Mouse (Mus musculus) hindbrain, embryonic 11.5 days (tissue): ENCODE measurements around the gene F3. TPM values are rescaled to one million over a fixed set of nuclear protein-coding genes. Genes with fewer than 3 reads are reported as not detected.

Experiments used
- ATAC-seq: fragments of 200-750 bp; cut with Nextera tagmentation; 2 replicates; pipeline ENCODE4 v1.8.0; 2017; ENCODE audit warnings: mild to moderate bottlenecking, moderate TSS enrichment, moderate library complexity; ENCODE audit not compliant: low FRiP score
- DNase-seq: peaks from one replicate; pipeline ENCODE4 v3.0.0-alpha.2; 2015; ENCODE audit warnings: low spot score
- H3K27ac ChIP-seq: fragments of 300-500 bp; sonication (generic); 2 replicates; pipeline ENCODE4 v1.5.1; 2014; ENCODE audit warnings: mild to moderate bottlenecking, low read depth, low read length
- H3K27me3 ChIP-seq: fragments of 300-500 bp; sonication (generic); 2 replicates; pipeline ENCODE4 v1.6.1; 2014; ENCODE audit warnings: mild to moderate bottlenecking, low read length, moderate library complexity, mixed read lengths; ENCODE audit not compliant: control insufficient read depth, insufficient read depth
- H3K36me3 ChIP-seq: fragments of 300-500 bp; sonication (generic); 2 replicates; pipeline ENCODE4 v1.6.1; 2014; ENCODE audit warnings: mild to moderate bottlenecking, low read length, moderate library complexity, mixed read lengths; ENCODE audit not compliant: control insufficient read depth, insufficient read depth
- H3K4me1 ChIP-seq: fragments of 300-500 bp; sonication (generic); replicated peaks from 2 replicates; pipeline ENCODE4 v1.6.1; 2014; ENCODE audit warnings: low read length, mixed read lengths; ENCODE audit not compliant: control insufficient read depth, insufficient read depth
- H3K4me2 ChIP-seq: fragments of 300-500 bp; sonication (generic); replicated peaks from 2 replicates; pipeline ENCODE4 v1.6.1; 2014; ENCODE audit warnings: mild to moderate bottlenecking, low read depth, low read length
- H3K4me3 ChIP-seq: fragments of 300-500 bp; sonication (generic); 2 replicates; pipeline ENCODE4 v1.5.1; 2014; ENCODE audit warnings: low read depth, low read length
- H3K9ac ChIP-seq: fragments of 300-500 bp; sonication (generic); 2 replicates; pipeline ENCODE4 v1.6.1; 2014; ENCODE audit warnings: low read depth, low read length
- H3K9me3 ChIP-seq: fragments of 300-500 bp; sonication (generic); 2 replicates; pipeline ENCODE4 v1.6.1; 2016; ENCODE audit warnings: low read length; ENCODE audit not compliant: control insufficient read depth
- WGBS: fragments of 180-500 bp; shearing (Covaris S2); extraction: QIAGEN DNeasy Blood & Tissue Kit; methylation state at CpG from one replicate; pipeline ENCODE4 v1.1.7; 2014; 5-methylcytosine and 5-hydroxymethylcytosine counted together
- polyA plus RNA-seq: library from polyadenylated mRNA; unstranded; fragments of >200 nt; fragmentation: Nextera tagmentation; extraction: Ambion mirVana; gene quantifications from 2 replicates; pipeline ENCODE4 v1.2.1, GENCODE M21; 2014

Gene F3
- polyA plus RNA-seq, 1 experiment from 2014 or later: 13.6 TPM

DNA sequence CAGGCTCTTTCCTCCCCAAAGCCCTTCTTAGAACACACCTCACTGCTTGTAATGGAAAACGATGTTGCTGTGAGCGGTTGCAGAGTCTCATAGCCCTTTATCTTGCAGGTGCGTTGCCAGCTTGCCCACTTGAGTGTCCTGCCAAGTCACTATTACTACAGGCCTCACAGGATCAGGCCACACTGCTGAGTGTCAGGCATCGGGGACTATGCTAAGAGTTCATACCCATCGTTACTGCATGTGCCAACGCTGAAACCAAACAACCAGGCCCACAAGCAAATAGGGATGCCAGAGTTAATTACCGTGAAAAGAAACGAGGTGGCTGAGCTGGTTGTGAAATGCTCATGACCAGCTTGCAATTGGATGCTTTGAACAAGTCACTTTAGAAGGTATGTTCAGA, 9.5 kb upstream of the F3 start:
- H3K9me3 ChIP-seq: no peaks in the 10 kb centered on the region
- ATAC-seq (no peak), DNase-seq (no peak)
- H3K36me3 ChIP-seq: no peaks in the 10 kb centered on the region
- no peaks in the 10 kb centered on the region for H3K27me3 ChIP-seq
- H3K9ac ChIP-seq: no peak overlapping the region
- H3K4me3 ChIP-seq: no peak overlapping the region
- WGBS: 82% methylated on average over 8 of the region's 8 CpGs
- no peak overlapping the region for H3K27ac ChIP-seq
- no peaks in the 10 kb centered on the region for H3K4me1 ChIP-seq
- H3K4me2 ChIP-seq: no peak overlapping the region

DNA sequence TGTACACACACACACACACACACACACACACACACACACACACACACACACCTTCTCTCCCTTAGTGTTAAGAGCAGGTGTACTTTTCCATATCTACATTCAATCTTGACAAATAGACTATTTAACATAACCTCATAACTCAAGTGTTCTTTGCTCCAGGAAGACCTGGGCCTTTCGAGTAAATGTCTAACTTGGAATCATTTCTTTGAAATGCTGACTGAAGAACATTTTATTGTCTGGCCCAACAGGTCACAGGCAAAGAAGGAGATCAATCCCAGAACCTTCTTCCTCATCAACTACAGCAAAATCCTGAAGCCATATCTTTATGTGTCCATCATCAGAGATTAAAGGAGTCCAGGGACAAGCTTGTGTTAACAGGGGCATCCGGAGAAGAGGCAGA, 8.9 kb upstream of the F3 start:
- DNase-seq (no peak), ATAC-seq (no peak)
- no peaks in the 10 kb centered on the region for H3K27me3 ChIP-seq
- no peaks in the 10 kb centered on the region for H3K4me1 ChIP-seq
- no peaks in the 10 kb centered on the region for H3K36me3 ChIP-seq
- 91% methylated on average over 2 of the region's 2 CpGs for WGBS
- no peak overlapping the region for H3K4me2 ChIP-seq
- no peaks in the 10 kb centered on the region for H3K9me3 ChIP-seq
- no peak overlapping the region for H3K4me3 ChIP-seq
- H3K9ac ChIP-seq: no peak overlapping the region
- H3K27ac ChIP-seq: no peak overlapping the region

DNA sequence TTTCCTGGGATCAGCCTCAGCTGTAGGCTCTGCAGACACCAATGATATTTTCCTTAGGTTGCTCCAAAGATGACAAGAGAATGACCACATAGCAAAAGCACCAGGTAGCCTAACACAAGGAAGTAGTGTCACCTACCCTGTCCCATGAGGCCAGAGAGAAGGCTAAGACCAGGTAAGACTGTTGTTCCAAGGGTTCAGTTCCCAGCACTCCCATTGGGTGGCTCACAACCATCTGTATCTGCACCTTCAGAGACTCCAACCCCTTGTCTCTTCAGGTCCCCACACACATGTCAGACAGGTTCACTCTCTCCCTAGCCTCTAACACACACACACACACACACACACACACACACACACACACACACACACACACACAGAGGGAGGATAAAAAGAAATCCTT, 8.0 kb upstream of the F3 start:
- Histone ChIP-seq H3K9me3 (no peaks in the 10 kb centered on the region), H3K4me3 (no peak overlapping the region), H3K27me3 (no peaks in the 10 kb centered on the region), H3K4me2 (no peak overlapping the region), H3K36me3 (no peaks in the 10 kb centered on the region), H3K9ac (no peak overlapping the region), H3K27ac (no peak overlapping the region), H3K4me1 (no peaks in the 10 kb centered on the region)
- no peak for ATAC-seq
- no peak for DNase-seq

DNA sequence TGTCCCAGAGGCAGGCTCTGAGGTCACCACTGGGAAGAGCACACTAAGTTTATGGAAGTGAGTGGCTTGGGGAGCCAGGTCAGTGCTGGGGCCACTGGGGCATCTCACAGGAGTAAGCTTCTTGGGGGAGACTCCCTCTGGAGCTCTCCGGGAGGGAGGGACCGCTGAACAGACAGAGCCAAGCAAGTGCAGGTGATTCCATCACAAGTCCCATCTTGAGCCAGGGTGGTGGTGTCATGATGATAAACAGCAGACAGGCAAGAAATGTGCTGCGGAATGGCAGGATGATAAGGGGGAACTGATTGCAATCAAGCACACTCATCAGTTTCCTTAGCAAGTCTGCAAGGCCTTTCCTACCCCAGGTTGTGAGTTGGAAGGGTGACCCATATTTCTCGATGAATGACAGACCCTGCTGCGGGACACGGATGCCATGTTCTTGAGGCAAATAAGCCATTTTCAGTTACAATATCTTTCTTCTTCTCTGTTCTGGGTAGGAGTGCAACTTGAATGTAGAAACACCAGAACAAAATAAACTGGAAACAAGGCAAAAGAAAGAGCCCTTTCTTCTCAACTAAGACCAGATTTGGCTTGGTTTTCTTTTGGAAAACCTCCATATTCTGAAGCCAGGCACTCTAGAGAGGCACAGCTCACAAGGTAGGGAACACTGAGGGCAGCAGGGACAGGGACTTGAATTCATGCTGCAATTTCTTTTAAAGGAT, 7.4 kb upstream of the F3 start:
- Histone ChIP-seq H3K4me1 (no peaks in the 10 kb centered on the region), H3K36me3 (no peaks in the 10 kb centered on the region)
- 88% methylated on average over 6 of the region's 6 CpGs for WGBS

DNA sequence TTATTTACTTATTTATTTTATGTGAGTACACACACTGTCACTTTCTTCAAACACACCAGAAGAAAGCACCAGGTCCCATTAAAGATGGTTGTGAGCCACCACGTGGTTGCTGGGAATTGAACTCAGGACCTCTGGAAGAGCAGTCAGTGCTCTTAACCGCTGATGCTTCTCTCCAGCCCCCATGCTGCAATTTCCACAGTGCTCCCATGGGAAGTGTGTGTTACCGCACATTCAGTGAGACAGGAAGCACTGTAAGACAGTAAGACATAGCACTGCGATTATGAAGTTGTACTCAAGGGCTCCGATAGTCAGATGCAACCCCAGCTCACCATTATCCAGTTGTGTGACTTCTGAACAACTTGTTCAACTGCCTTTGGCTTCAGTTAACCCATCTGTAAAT, 6.9 kb upstream of the F3 start:
- no peak overlapping the region for H3K27ac ChIP-seq
- no peak for DNase-seq
- no peak for ATAC-seq
- 89% methylated on average over 5 of the region's 5 CpGs for WGBS
- H3K36me3 ChIP-seq: no peaks in the 10 kb centered on the region
- H3K4me3 ChIP-seq: no peak overlapping the region
- H3K27me3 ChIP-seq: no peaks in the 10 kb centered on the region
- H3K4me2 ChIP-seq: no peak overlapping the region
- no peaks in the 10 kb centered on the region for H3K9me3 ChIP-seq
- H3K9ac ChIP-seq: no peak overlapping the region
- H3K4me1 ChIP-seq: peaks cover under 1% of the 10 kb centered on the region; the same call in 1 of the 2 replicates

More for the DNA sequence above, 7.4 kb upstream of the F3 start:
- no peak overlapping the region for H3K9ac ChIP-seq
- no peak overlapping the region for H3K4me3 ChIP-seq
- H3K9me3 ChIP-seq: no peaks in the 10 kb centered on the region
- no peak overlapping the region for H3K27ac ChIP-seq
- no peak for ATAC-seq
- no peak for DNase-seq
- no peaks in the 10 kb centered on the region for H3K27me3 ChIP-seq
- no peak overlapping the region for H3K4me2 ChIP-seq

DNA sequence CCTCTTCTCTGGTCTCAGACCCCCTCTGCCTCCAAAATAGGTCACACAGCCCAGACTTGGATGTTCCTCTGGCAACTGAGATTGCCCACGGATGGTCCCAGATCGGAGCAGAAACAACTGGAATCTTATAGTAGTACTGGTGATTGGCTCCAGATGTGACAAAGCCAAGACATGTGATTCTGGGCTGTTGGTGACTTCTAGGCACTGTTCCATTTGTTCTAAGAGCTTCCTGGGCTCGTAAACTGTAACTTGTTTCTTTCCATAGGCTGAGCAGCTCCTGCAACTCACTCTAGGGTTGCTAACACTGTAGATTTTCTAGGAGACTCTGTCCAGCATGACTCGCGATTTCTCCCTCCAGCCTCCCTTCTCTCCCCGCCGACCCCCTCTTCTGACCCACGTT, 4.7 kb upstream of the F3 start:
- 75% methylated on average over 8 of the region's 8 CpGs for WGBS
- Histone ChIP-seq H3K4me1 (peaks cover 3% of the 10 kb centered on the region; the same call in 1 of the 2 replicates), H3K36me3 (no peaks in the 10 kb centered on the region), H3K9ac (no peak overlapping the region), H3K4me2 (no peak overlapping the region), H3K27ac (no peak overlapping the region), H3K4me3 (no peak overlapping the region), H3K9me3 (no peaks in the 10 kb centered on the region), H3K27me3 (peaks cover 4% of the 10 kb centered on the region; the same call in 1 of the 2 replicates)
- ATAC-seq (no peak), DNase-seq (no peak)

DNA sequence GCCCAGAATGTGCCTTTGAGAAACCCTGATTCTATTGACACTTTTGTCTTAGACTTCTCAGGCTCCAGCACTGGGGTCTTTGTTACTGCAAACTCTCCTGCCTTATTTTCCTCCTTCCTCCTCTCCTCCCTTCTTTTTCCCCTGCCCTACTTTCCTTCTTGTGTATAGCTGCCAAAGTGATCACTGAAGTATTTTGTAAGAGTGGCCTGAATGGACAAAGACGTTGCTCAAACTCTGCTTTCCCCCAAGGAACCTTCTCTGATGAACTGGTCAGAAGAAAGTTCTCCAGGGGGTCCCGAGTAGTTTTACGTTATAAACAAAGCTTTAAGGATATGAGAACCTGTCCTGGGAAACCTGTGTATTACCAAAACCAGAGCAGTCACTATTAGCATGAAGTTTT, 3.6 kb upstream of the F3 start:
- 77% methylated on average over 3 of the region's 3 CpGs for WGBS

DNA sequence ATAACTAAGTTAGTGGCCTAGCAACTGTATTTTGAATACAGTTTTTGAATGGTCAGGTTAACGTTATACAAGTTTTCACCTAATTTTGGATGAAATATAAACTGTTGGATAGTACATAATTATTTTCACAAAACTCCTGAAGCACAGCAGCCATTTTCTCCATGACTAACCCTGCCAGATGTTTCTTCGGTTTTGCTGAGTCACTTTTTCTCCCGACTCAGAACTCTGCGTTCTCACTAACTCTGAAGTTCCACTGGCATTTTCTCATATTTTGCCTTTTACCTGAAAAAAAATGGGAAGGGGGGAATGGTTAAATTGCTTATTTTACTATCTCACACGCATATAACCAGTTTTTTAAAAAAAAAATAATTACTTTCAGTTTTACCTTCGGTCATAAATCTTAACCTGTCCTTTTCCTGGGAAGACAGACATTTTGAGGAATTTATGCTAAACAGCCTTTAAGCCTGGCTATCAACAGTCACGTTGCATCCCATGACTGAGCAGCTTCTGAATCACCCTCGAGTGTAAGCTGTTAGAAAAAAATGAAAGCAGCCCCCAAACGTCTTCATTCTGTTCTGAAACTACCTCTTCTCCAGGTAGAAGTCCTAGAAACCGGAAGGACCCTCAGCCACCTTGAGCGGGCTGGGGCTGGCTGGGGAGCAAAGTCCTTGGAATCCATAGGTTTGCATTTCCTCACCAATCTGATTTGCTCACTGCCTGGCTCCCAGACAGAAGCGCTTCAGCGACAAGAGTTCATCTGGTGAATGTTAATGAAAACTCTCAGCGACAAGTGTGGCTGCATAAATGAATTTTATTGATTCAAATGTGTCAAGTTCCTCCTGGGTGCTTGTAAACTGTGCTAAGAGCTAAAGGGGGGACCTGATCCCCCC, 2.3 kb upstream of the F3 start:
- Histone ChIP-seq H3K4me2 (no peak overlapping the region), H3K4me1 (peaks cover 3% of the 10 kb centered on the region; the same call in 1 of the 2 replicates), H3K27ac (no peak overlapping the region), H3K27me3 (peaks cover 9% of the 10 kb centered on the region), H3K9ac (no peak overlapping the region), H3K9me3 (no peaks in the 10 kb centered on the region), H3K36me3 (no peaks in the 10 kb centered on the region), H3K4me3 (no peak overlapping the region)
- WGBS: 53% methylated on average over 14 of the region's 14 CpGs
- no peak for DNase-seq
- ATAC-seq: no peak

More for the DNA sequence above, 3.6 kb upstream of the F3 start:
- DNase-seq: no peak
- H3K27me3 ChIP-seq: peaks cover 9% of the 10 kb centered on the region
- no peak overlapping the region for H3K4me2 ChIP-seq
- H3K4me3 ChIP-seq: no peak overlapping the region
- peaks cover 3% of the 10 kb centered on the region; the same call in 1 of the 2 replicates for H3K4me1 ChIP-seq
- no peak overlapping the region for H3K27ac ChIP-seq
- no peak overlapping the region for H3K9ac ChIP-seq
- no peak for ATAC-seq
- H3K9me3 ChIP-seq: no peaks in the 10 kb centered on the region
- H3K36me3 ChIP-seq: no peaks in the 10 kb centered on the region
